8 mouse cellular contexts compared by ENCODE assay signal in genomic region chr3:105892572-105893495, GRCm38 (mm10). TPM values are rescaled to one million over a fixed set of nuclear protein-coding genes. Genes with fewer than 3 reads are reported as not detected.
DNase-seq lines count a peak whose midpoint lies in the region; ATAC-seq and TF ChIP-seq lines count a peak whose summit lies in the region.

No protein-coding gene starts in this region.

- no peak for ATAC-seq in kidney, embryonic 14.5 days (ENCODE audit: low FRiP score, low TSS enrichment)
- peak; percentile 61 for ATAC-seq in granulocyte monocyte progenitor cell, adult 5-6 weeks (replicated peaks; ENCODE audit: poor library complexity, severe bottlenecking)
- no peak for ATAC-seq in lung, embryonic 16.5 days (ENCODE audit: low read depth)
- ATAC-seq in cerebellum, adult (ENCODE audit: insufficient number of reproducible peaks, low FRiP score, low TSS enrichment), result no peak

- H3K27ac ChIP-seq in kidney, adult 2 months (ENCODE audit: insufficient read depth, low read depth, low read length), result peak overlapping the region; percentile 62; the same call in 1 of the 2 replicates
- no peak overlapping the region; the same call in 1 of the 2 replicates for H3K27ac ChIP-seq in kidney, embryonic 14.5 days (ENCODE audit: low read depth, low read length)
- H3K27ac ChIP-seq in lung, embryonic 16.5 days (ENCODE audit: low read length), result peak overlapping the region; percentile 28; the same call in 1 of the 2 replicates

- no peaks in the 10 kb centered on the region for H3K9me3 ChIP-seq in kidney, embryonic 14.5 days (ENCODE audit: control insufficient read depth, low read length)
- H3K9me3 ChIP-seq in lung, embryonic 16.5 days (ENCODE audit: control insufficient read depth, low read length), result no peaks in the 10 kb centered on the region

- H3K9ac ChIP-seq in kidney, embryonic 14.5 days (ENCODE audit: low read depth, low read length), result no peak overlapping the region
- H3K9ac ChIP-seq in lung, embryonic 16.5 days (ENCODE audit: low read length), result no peak overlapping the region

- no peak for TF ChIP-seq POLR2A in kidney, adult 2 months (IDR thresholded peaks at IDR 0.05; ENCODE audit: low read depth, low read length)

- no peak overlapping the region for H3K4me2 ChIP-seq in kidney, embryonic 14.5 days (replicated peaks; ENCODE audit: low read depth, low read length)
- H3K4me2 ChIP-seq in lung, embryonic 16.5 days (ENCODE audit: low read depth, low read length), result no peak overlapping the region

- TF ChIP-seq CTCF in kidney, adult 2 months (conservative IDR thresholded peaks at IDR 0.05; ENCODE audit: insufficient read depth, insufficient read length, low read depth, low read length), result no peak

- WGBS in kidney, adult 2 months, result 69% methylated on average over 19 of the region's 19 CpGs
- 77% methylated on average over 19 of the region's 19 CpGs for WGBS in kidney, embryonic 14.5 days
- 70% methylated on average over 19 of the region's 19 CpGs for WGBS in lung, embryonic 16.5 days

- H3K4me1 ChIP-seq in kidney, adult 2 months (ENCODE audit: control insufficient read depth, insufficient read depth, low read length), result peaks cover 5% of the 10 kb centered on the region
- H3K4me1 ChIP-seq in kidney, embryonic 14.5 days (ENCODE audit: control insufficient read depth, insufficient read depth, low read length), result peaks cover 16% of the 10 kb centered on the region; the same call in 1 of the 2 replicates
- H3K4me1 ChIP-seq in lung, embryonic 16.5 days (replicated peaks; ENCODE audit: control insufficient read depth, insufficient read depth, low read length), result peaks cover 18% of the 10 kb centered on the region

- peak; percentile 25 for DNase-seq in kidney, adult 2 months
- DNase-seq in thymus, adult 18-20 months, result peak; percentile 71 to 87
- DNase-seq in adrenal gland, adult 8-10 months, result no peak
- DNase-seq in cerebellum, postnatal 4 days (ENCODE audit: low spot score in 2 of 2), result no peak

- H3K27me3 ChIP-seq in kidney, adult 2 months (replicated peaks; ENCODE audit: control insufficient read depth, insufficient read depth, low read length), result no peaks in the 10 kb centered on the region
- no peaks in the 10 kb centered on the region for H3K27me3 ChIP-seq in kidney, embryonic 14.5 days (ENCODE audit: control insufficient read depth, insufficient read depth, low read length)
- no peaks in the 10 kb centered on the region for H3K27me3 ChIP-seq in lung, embryonic 16.5 days (ENCODE audit: control insufficient read depth, insufficient read depth, low read depth, low read length)

- no peak overlapping the region for H3K4me3 ChIP-seq in kidney, adult 2 months (ENCODE audit: insufficient read depth, low read depth, low read length)
- no peak overlapping the region for H3K4me3 ChIP-seq in kidney, embryonic 14.5 days (ENCODE audit: low read length)
- no peak overlapping the region for H3K4me3 ChIP-seq in lung, embryonic 16.5 days (ENCODE audit: low read length)

- H3K36me3 ChIP-seq in kidney, adult 2 months (ENCODE audit: control insufficient read depth, insufficient read depth, low read length), result no peaks in the 10 kb centered on the region
- no peaks in the 10 kb centered on the region for H3K36me3 ChIP-seq in kidney, embryonic 14.5 days (ENCODE audit: control insufficient read depth, insufficient read depth, low read length)
- H3K36me3 ChIP-seq in lung, embryonic 16.5 days (ENCODE audit: control insufficient read depth, insufficient read depth, low read length), result no peaks in the 10 kb centered on the region

RNA-seq across cellular contexts. Expression of gene Tmigd3, which starts 22.1 kb away (rescaled TPM):
- 0.28 TPM in 1 of 2 replicates, not detected in the other for polyA plus RNA-seq in kidney, adult 2 months (2012; rRNA removed)
- 0.53 TPM in 1 of 2 replicates, not detected in the other for polyA plus RNA-seq in kidney, embryonic 14.5 days (2014; fragmentation: Nextera tagmentation; extraction: Ambion mirVana)
- total RNA-seq in granulocyte monocyte progenitor cell, adult 5-6 weeks (2014; fragmentation: Nextera tagmentation), result 0.28 TPM in 1 of 2 replicates, not detected in the other
- not detected in 2 replicates for total RNA-seq in granulocyte monocyte progenitor cell, adult 5-6 weeks (2017)
- polyA plus RNA-seq in lung, embryonic 16.5 days (2015; fragmentation: Nextera tagmentation; extraction: Ambion mirVana), result not detected in 2 replicates
- not detected for total RNA-seq in adrenal gland, adult 8-10 months (2022)

RNA-seq across cellular contexts. Expression of gene Adora3, which starts 22.2 kb away (rescaled TPM):
- polyA plus RNA-seq in kidney, adult 2 months (2012; rRNA removed), result 0.19 and 0.20 TPM in 2 replicates
- polyA plus RNA-seq in kidney, embryonic 14.5 days (2014; fragmentation: Nextera tagmentation; extraction: Ambion mirVana), result 0.18 TPM in 1 of 2 replicates, not detected in the other
- total RNA-seq in granulocyte monocyte progenitor cell, adult 5-6 weeks (2014; fragmentation: Nextera tagmentation), result 1.4 and 1.5 TPM in 2 replicates
- 0.26 and 1.9 TPM in 2 replicates for total RNA-seq in granulocyte monocyte progenitor cell, adult 5-6 weeks (2017)
- 0.45 TPM in 2 replicates for polyA plus RNA-seq in lung, embryonic 16.5 days (2015; fragmentation: Nextera tagmentation; extraction: Ambion mirVana)
- total RNA-seq in adrenal gland, adult 8-10 months (2022), result under 1 TPM in 2 of 4 experiments, not detected in 2; 0.27 to 0.46 TPM

RNA-seq across cellular contexts. Expression of gene I830077J02Rik, which starts 39.6 kb away (rescaled TPM):
- 0.57 and 1.4 TPM in 2 replicates for polyA plus RNA-seq in kidney, adult 2 months (2012; rRNA removed)
- polyA plus RNA-seq in kidney, embryonic 14.5 days (2014; fragmentation: Nextera tagmentation; extraction: Ambion mirVana), result 0.64 and 0.70 TPM in 2 replicates
- 29.2 and 45.0 TPM in 2 replicates for total RNA-seq in granulocyte monocyte progenitor cell, adult 5-6 weeks (2014; fragmentation: Nextera tagmentation)
- 22.2 and 22.4 TPM in 2 replicates for total RNA-seq in granulocyte monocyte progenitor cell, adult 5-6 weeks (2017)
- polyA plus RNA-seq in lung, embryonic 16.5 days (2015; fragmentation: Nextera tagmentation; extraction: Ambion mirVana), result 0.93 TPM in 2 replicates
- 1 to 10 TPM in 3 of 4 experiments, under 1 TPM in 1; 0.24 to 1.7 (median 1.2) TPM for total RNA-seq in adrenal gland, adult 8-10 months (2022)

Comparison
In these comparisons a context has a peak if more than half of its experiments do, and no peak if none do; other contexts are left out.
1. DNase-seq: peak in kidney, adult 2 months (single experiment) and thymus, adult 18-20 months (2 of 2); none in adrenal gland, adult 8-10 months (single experiment) and cerebellum, postnatal 4 days (0 of 2).